Mouse (Mus musculus) embryonic facial prominence, embryonic 14.5 days (tissue): Measurements from ENCODE around the gene Tgm3. TPM values are rescaled to one million over a fixed set of nuclear protein-coding genes. Genes with fewer than 3 reads are reported as not detected.

Source experiments
- ATAC-seq: fragments of 200-750 bp; cut with Nextera tagmentation; 2 replicates; pipeline ENCODE4 v1.8.0; 2017; ENCODE audit warnings: low read depth, moderate number of reproducible peaks, moderate TSS enrichment
- DNase-seq: peaks from one replicate; pipeline ENCODE4 v3.0.0-alpha.2; 2015; ENCODE audit warnings: low spot score
- H3K27ac ChIP-seq: fragments of 300-500 bp; sonication (generic); replicated peaks from 2 replicates; pipeline ENCODE4 v1.5.1; 2014; ENCODE audit warnings: low read depth, mild to moderate bottlenecking, low read length, moderate library complexity
- H3K27me3 ChIP-seq: fragments of 300-500 bp; sonication (generic); replicated peaks from 2 replicates; pipeline ENCODE4 v1.6.1; 2014; ENCODE audit warnings: low read length; ENCODE audit not compliant: control insufficient read depth, insufficient read depth
- H3K36me3 ChIP-seq: fragments of 300-500 bp; sonication (generic); 2 replicates; pipeline ENCODE4 v1.6.1; 2014; ENCODE audit warnings: low read length, mixed read lengths; ENCODE audit not compliant: control insufficient read depth, insufficient read depth
- H3K4me1 ChIP-seq: fragments of 300-500 bp; sonication (generic); 2 replicates; pipeline ENCODE4 v1.6.1; 2014; ENCODE audit warnings: antibody characterized with exemption, low read length; ENCODE audit not compliant: control insufficient read depth, insufficient read depth
- H3K4me2 ChIP-seq: fragments of 300-500 bp; sonication (generic); 2 replicates; pipeline ENCODE4 v1.6.1; 2014; ENCODE audit warnings: low read depth, mild to moderate bottlenecking, low read length, moderate library complexity, mixed read lengths
- H3K4me3 ChIP-seq: fragments of 300-500 bp; sonication (generic); 2 replicates; pipeline ENCODE4 v1.5.1; 2014; ENCODE audit warnings: low read depth, mild to moderate bottlenecking, low read length
- H3K9ac ChIP-seq: fragments of 300-500 bp; sonication (generic); 2 replicates; pipeline ENCODE4 v1.6.1; 2014; ENCODE audit warnings: low read depth, mild to moderate bottlenecking, low read length, moderate library complexity, mixed read lengths
- H3K9me3 ChIP-seq: fragments of 300-500 bp; sonication (generic); 2 replicates; pipeline ENCODE4 v1.6.1; 2016; ENCODE audit warnings: low read length; ENCODE audit not compliant: control insufficient read depth
- WGBS: fragments of 180-500 bp; shearing (Covaris S2); extraction: QIAGEN DNeasy Blood & Tissue Kit; methylation state at CpG from one replicate; pipeline ENCODE4 v1.1.7; 2014; 5-methylcytosine and 5-hydroxymethylcytosine counted together
- polyA plus RNA-seq: library from polyadenylated mRNA; unstranded; fragments of >200 nt; fragmentation: Nextera tagmentation; extraction: Ambion mirVana; gene quantifications from 2 replicates; pipeline ENCODE4 v1.2.1, GENCODE M21; 2014

Tgm3 gene
- polyA plus RNA-seq, 1 experiment from 2014 or later, result 0.49 TPM

- no peak overlapping the region for H3K4me3 ChIP-seq
- 78% methylated on average over 2 of the region's 2 CpGs for WGBS
- DNase-seq (no peak), ATAC-seq (no peak)
- no peak overlapping the region for H3K9ac ChIP-seq
- no peaks in the 10 kb centered on the region for H3K9me3 ChIP-seq
- H3K27me3 ChIP-seq, result no peaks in the 10 kb centered on the region
- no peak overlapping the region for H3K27ac ChIP-seq
- no peaks in the 10 kb centered on the region for H3K4me1 ChIP-seq
- H3K4me2 ChIP-seq, result no peak overlapping the region
- no peaks in the 10 kb centered on the region for H3K36me3 ChIP-seq
Observed at GRCm38 (mm10) chr2:130009371-130009770, 2.8 kb upstream of the Tgm3 start.

GRCm38 (mm10) chr2:130013646-130014045, 1.5 kb downstream of the Tgm3 start:
- no peak overlapping the region for H3K4me3 ChIP-seq
- ATAC-seq, result no peak

GRCm38 (mm10) chr2:130015196-130015595, 3.0 kb downstream of the Tgm3 start:
- Histone ChIP-seq H3K9me3 (no peaks in the 10 kb centered on the region), H3K4me2 (no peak overlapping the region), H3K4me3 (no peak overlapping the region), H3K36me3 (no peaks in the 10 kb centered on the region), H3K27me3 (no peaks in the 10 kb centered on the region), H3K27ac (no peak overlapping the region), H3K4me1 (peaks cover 2% of the 10 kb centered on the region; the same call in 1 of the 2 replicates), H3K9ac (no peak overlapping the region)
- DNase-seq (no peak), ATAC-seq (no peak)
- 82% methylated on average over 2 of the region's 2 CpGs for WGBS

More at GRCm38 (mm10) chr2:130013646-130014045, 1.5 kb downstream of the Tgm3 start:
- Histone ChIP-seq H3K27me3 (no peaks in the 10 kb centered on the region), H3K4me1 (peaks cover 2% of the 10 kb centered on the region; the same call in 1 of the 2 replicates), H3K4me2 (no peak overlapping the region), H3K36me3 (no peaks in the 10 kb centered on the region), H3K9me3 (no peaks in the 10 kb centered on the region), H3K27ac (no peak overlapping the region), H3K9ac (no peak overlapping the region)
- no peak for DNase-seq

- 73% methylated on average over 2 of the region's 2 CpGs for WGBS
- H3K9me3 ChIP-seq, result no peaks in the 10 kb centered on the region
- DNase-seq (no peak), ATAC-seq (no peak)
- H3K27me3 ChIP-seq, result no peaks in the 10 kb centered on the region
- peaks cover 2% of the 10 kb centered on the region; the same call in 1 of the 2 replicates for H3K4me1 ChIP-seq
- H3K4me3 ChIP-seq, result no peak overlapping the region
- no peaks in the 10 kb centered on the region for H3K36me3 ChIP-seq
- no peak overlapping the region for H3K27ac ChIP-seq
- H3K4me2 ChIP-seq, result no peak overlapping the region
- H3K9ac ChIP-seq, result no peak overlapping the region
Observed at GRCm38 (mm10) chr2:130018084-130018483, 5.9 kb downstream of the Tgm3 start.

- Histone ChIP-seq H3K4me1 (no peaks in the 10 kb centered on the region), H3K4me3 (no peak overlapping the region), H3K27ac (no peak overlapping the region), H3K27me3 (no peaks in the 10 kb centered on the region), H3K9ac (no peak overlapping the region), H3K4me2 (no peak overlapping the region), H3K36me3 (no peaks in the 10 kb centered on the region), H3K9me3 (no peaks in the 10 kb centered on the region)
- ATAC-seq, result no peak
- WGBS, result 64% methylated on average over 4 of the region's 4 CpGs
- no peak for DNase-seq
Observed at GRCm38 (mm10) chr2:130027890-130028289, 15.7 kb downstream of the Tgm3 start.

GRCm38 (mm10) chr2:130029826-130030225, 17.7 kb downstream of the Tgm3 start:
- ATAC-seq, result no peak
- no peaks in the 10 kb centered on the region for H3K27me3 ChIP-seq
- H3K4me1 ChIP-seq, result no peaks in the 10 kb centered on the region
- no peak for DNase-seq
- no peak overlapping the region for H3K4me2 ChIP-seq
- no peaks in the 10 kb centered on the region for H3K9me3 ChIP-seq
- H3K4me3 ChIP-seq, result no peak overlapping the region
- H3K36me3 ChIP-seq, result no peaks in the 10 kb centered on the region
- H3K9ac ChIP-seq, result no peak overlapping the region
- 88% methylated on average over 11 of the region's 11 CpGs for WGBS
- H3K27ac ChIP-seq, result no peak overlapping the region

GRCm38 (mm10) chr2:130032661-130033060, 20.5 kb downstream of the Tgm3 start:
- Histone ChIP-seq H3K4me3 (no peak overlapping the region), H3K9ac (no peak overlapping the region), H3K4me2 (no peak overlapping the region), H3K27me3 (no peaks in the 10 kb centered on the region), H3K4me1 (no peaks in the 10 kb centered on the region), H3K9me3 (no peaks in the 10 kb centered on the region), H3K27ac (no peak overlapping the region), H3K36me3 (no peaks in the 10 kb centered on the region)
- whole genome bisulfite sequencing, result 67% methylated on average over 3 of the region's 3 CpGs
- no peak for DNase-seq
- no peak for ATAC-seq

GRCm38 (mm10) chr2:130036846-130037245, 24.7 kb downstream of the Tgm3 start:
- H3K9me3 ChIP-seq, result no peaks in the 10 kb centered on the region
- H3K27ac ChIP-seq, result no peak overlapping the region
- H3K4me2 ChIP-seq, result no peak overlapping the region
- H3K4me3 ChIP-seq, result no peak overlapping the region
- H3K9ac ChIP-seq, result no peak overlapping the region
- no peak for ATAC-seq
- no peaks in the 10 kb centered on the region for H3K4me1 ChIP-seq
- no peaks in the 10 kb centered on the region for H3K27me3 ChIP-seq
- DNase-seq, result no peak
- WGBS, result 55% methylated on average over 8 of the region's 8 CpGs
- H3K36me3 ChIP-seq, result no peaks in the 10 kb centered on the region

GRCm38 (mm10) chr2:130038971-130039370, 26.8 kb downstream of the Tgm3 start:
- ATAC-seq (no peak), DNase-seq (no peak)
- no peaks in the 10 kb centered on the region for H3K36me3 ChIP-seq
- no peak overlapping the region for H3K4me3 ChIP-seq
- no peaks in the 10 kb centered on the region for H3K4me1 ChIP-seq
- H3K9me3 ChIP-seq, result no peaks in the 10 kb centered on the region
- H3K4me2 ChIP-seq, result no peak overlapping the region
- 67% methylated on average over 3 of the region's 3 CpGs for WGBS
- H3K27ac ChIP-seq, result no peak overlapping the region
- no peak overlapping the region for H3K9ac ChIP-seq
- H3K27me3 ChIP-seq, result no peaks in the 10 kb centered on the region
